Mouse (Mus musculus) CH12.LX (cell line): Measurements from ENCODE around the gene Otud1.

ENCODE experiments used
- CTCF ChIP-seq, 2 experiments: IDR thresholded peaks in 1 of 2; conservative IDR thresholded peaks in 1 of 2; 2 replicates each; pipeline ENCODE4 v1.5.1; 2011 to 2012; ENCODE audit warnings: low read depth in 2 of 2, low read length in 2 of 2, improper control_type of control experiment in 1 of 2, inconsistent platforms in 1 of 2, mild to moderate bottlenecking in 1 of 2, moderate library complexity in 1 of 2
- EP300 ChIP-seq: IDR thresholded peaks from 2 replicates; pipeline ENCODE4 v1.6.1; 2011; ENCODE audit warnings: low read length, improper control_type of control experiment
- KAT2A ChIP-seq: IDR thresholded peaks from 2 replicates; pipeline ENCODE4 v1.6.1; 2012; ENCODE audit warnings: low read length, improper control_type of control experiment, inconsistent platforms; ENCODE audit not compliant: insufficient replicate concordance
- MAZ ChIP-seq: IDR thresholded peaks from 2 replicates; pipeline ENCODE4 v1.6.1; 2012; ENCODE audit warnings: low read depth, mild to moderate bottlenecking, inconsistent platforms, low read length, improper control_type of control experiment, moderate library complexity
- MYC ChIP-seq: IDR thresholded peaks from 2 replicates; pipeline ENCODE4 v1.6.1; 2011; ENCODE audit warnings: low read depth, mild to moderate bottlenecking, improper control_type of control experiment, low read length
- POLR2A ChIP-seq: IDR thresholded peaks from 2 replicates; pipeline ENCODE4 v1.6.1; 2011; ENCODE audit warnings: low read depth, mild to moderate bottlenecking, improper control_type of control experiment, low read length

DNA sequence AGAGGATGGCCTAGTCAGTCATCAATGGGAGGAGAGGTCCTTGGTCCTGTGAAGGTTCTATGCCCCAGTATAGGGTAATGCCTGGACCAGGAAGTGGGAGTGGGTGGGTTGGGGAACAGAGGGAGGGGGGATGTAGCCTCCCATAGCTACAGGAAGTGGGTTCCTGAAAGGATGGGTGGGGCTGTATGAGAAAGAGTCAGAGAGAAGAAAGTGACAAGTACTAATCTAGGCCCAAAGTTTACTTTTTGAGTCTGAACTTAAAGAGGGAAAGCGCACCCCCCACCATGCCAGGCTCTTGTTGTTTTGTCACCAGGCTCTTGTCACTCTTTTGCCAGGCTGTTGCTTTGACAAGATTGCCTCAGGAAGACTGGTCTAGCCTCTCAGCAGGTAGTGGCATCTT is 35.5 kb upstream of the Otud1 start:
- TF ChIP-seq POLR2A, result no peak
- no peak for TF ChIP-seq CTCF (conservative IDR thresholded peaks at IDR 0.05 in 1 of 2, IDR thresholded peaks at IDR 0.05 in 1 of 2; ENCODE audit: low read depth in 2 of 2, low read length in 2 of 2)
- no peak for TF ChIP-seq EP300
- TF ChIP-seq MYC, result no peak
- no peak for TF ChIP-seq MAZ
- TF ChIP-seq KAT2A, result no peak
